Mouse (Mus musculus) embryonic facial prominence, embryonic 10.5 days (tissue): ENCODE results near the gene Itpr3. TPM values are rescaled to one million over a fixed set of nuclear protein-coding genes. Genes with fewer than 3 reads are reported as not detected.

ENCODE experiments used
- DNase-seq: peaks from one replicate; pipeline ENCODE4 v3.0.0-alpha.2; 2017; ENCODE audit warnings: low spot score
- H3K27ac ChIP-seq: fragments of 300-500 bp; sonication (generic); replicated peaks from 2 replicates; pipeline ENCODE4 v1.5.1; 2016; ENCODE audit warnings: mild to moderate bottlenecking
- H3K27me3 ChIP-seq: fragments of 300-500 bp; sonication (generic); replicated peaks from 2 replicates; pipeline ENCODE4 v1.6.1; 2016; ENCODE audit warnings: low read depth, mild to moderate bottlenecking; ENCODE audit not compliant: poor library complexity, severe bottlenecking
- H3K36me3 ChIP-seq: fragments of 300-500 bp; sonication (generic); replicated peaks from 2 replicates; pipeline ENCODE4 v1.6.1; 2016; ENCODE audit warnings: mild to moderate bottlenecking, moderate library complexity
- H3K4me1 ChIP-seq: fragments of 300-500 bp; sonication (generic); 2 replicates; pipeline ENCODE4 v1.6.1; 2016
- H3K4me3 ChIP-seq: fragments of 300-500 bp; sonication (generic); 2 replicates; pipeline ENCODE4 v1.5.1; 2016; ENCODE audit warnings: mild to moderate bottlenecking, moderate library complexity
- H3K9me3 ChIP-seq: fragments of 300-500 bp; sonication (generic); 2 replicates; pipeline ENCODE4 v1.6.1; 2016; ENCODE audit warnings: mild to moderate bottlenecking
- WGBS: fragments of 180-500 bp; shearing (Covaris S2); methylation state at CpG from one replicate; pipeline ENCODE4 v1.1.7; 2016; 5-methylcytosine and 5-hydroxymethylcytosine counted together
- microRNA-seq: library from miRNA; unstranded; fragments of <30 nt; microRNA quantifications from one replicate; pipeline ENCODE4, GENCODE M21; 2017
- polyA plus RNA-seq: library from polyadenylated mRNA; unstranded; fragments of >200 nt; fragmentation: Nextera tagmentation; extraction: Ambion mirVana; gene quantifications from 2 replicates; pipeline ENCODE4 v1.2.1, GENCODE M21; 2016

Gene Itpr3
- polyA plus RNA-seq, 1 experiment from 2014 or later = 4.0 TPM

DNA sequence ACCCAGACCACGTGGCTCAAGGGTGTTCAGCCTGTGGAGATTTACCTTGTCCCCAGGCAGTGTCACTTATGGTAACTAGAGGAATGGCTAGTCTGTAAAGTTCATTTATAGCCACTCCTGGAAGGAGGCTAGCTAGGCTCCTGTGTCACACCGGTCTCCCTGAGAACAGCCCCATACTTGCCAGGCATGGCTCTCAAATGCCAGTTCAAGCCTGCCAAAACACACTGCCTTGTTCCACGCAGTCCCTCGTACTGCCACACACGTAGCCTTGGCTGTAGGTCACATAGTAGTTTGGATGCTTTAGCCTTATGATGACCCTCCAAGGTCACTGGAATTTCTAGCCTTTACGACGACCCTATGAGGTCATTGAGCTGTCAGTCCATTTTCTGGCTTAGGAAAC is 102.1 kb downstream of the Itpr3 start:
- H3K27me3 ChIP-seq = peaks cover 9% of the 10 kb centered on the region; the same call in 1 of the 2 replicates
- H3K4me1 ChIP-seq = peaks cover 26% of the 10 kb centered on the region
- no peak overlapping the region for H3K4me3 ChIP-seq
- WGBS = 67% methylated on average over 7 of the region's 7 CpGs
- no peak overlapping the region for H3K27ac ChIP-seq
- DNase-seq = no peak
- H3K9me3 ChIP-seq = no peaks in the 10 kb centered on the region
- no peaks in the 10 kb centered on the region for H3K36me3 ChIP-seq

DNA sequence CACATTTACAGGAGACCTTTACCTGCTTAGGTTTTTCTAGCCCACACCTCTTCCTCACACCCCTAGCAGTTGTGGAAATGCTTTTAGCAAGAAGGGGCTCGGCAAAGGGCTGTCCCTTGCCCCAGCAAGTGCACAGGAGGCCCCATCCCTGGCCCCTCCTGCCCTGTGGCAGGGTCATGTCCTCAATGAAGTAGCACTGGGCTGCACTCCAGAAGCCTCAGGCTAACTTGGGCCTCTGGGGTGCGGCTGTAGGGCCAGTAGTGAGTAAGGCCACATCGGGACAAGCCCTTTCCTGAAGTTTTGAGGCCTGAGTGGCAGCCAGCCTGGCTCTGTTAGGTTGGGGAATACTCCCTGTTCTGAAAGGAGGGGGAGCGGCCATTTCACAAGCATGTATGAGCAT is 103.8 kb downstream of the Itpr3 start:
- no peak overlapping the region for H3K27ac ChIP-seq
- H3K27me3 ChIP-seq = peaks cover 3% of the 10 kb centered on the region; the same call in 1 of the 2 replicates
- no peaks in the 10 kb centered on the region for H3K9me3 ChIP-seq
- H3K36me3 ChIP-seq = no peaks in the 10 kb centered on the region
- peaks cover 11% of the 10 kb centered on the region for H3K4me1 ChIP-seq
- 66% methylated on average over 4 of the region's 4 CpGs for WGBS
- no peak for DNase-seq
- no peak overlapping the region for H3K4me3 ChIP-seq

DNA sequence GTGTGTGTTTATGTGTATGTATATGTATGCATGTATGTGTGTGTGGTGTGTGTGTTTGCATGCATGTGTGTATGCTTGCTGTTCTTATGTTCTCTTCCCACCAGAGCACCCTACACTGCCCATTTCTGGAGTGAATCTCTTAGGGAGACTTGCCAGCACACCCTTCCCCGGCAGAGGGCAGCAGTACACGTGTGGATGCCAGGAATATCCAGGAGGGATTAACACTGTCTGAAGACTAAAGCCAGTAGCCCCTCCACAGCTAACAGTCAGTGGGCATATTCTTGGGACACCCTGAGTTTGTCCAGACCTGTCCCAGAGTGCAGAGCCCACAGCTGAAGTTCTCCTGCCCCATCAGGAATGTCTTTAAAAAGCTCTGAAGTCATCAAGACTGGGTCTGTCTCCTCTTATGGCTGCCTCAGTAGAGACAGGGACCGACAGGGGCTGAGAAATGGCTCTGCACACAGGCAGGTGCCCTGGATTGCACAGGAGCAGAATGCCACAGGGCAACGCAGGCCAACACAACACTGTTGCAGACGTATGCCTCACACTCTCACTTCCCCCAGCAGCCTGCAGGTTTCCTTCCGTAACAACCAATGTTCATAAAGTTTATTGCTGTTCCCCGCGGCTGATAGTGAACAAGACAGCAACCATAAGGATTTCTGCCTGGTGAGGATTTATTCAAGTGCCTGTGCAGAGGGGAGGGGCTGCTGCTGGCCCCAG is 108.1 kb downstream of the Itpr3 start:
- DNase-seq = peak; percentile 53
- no peak overlapping the region for H3K27ac ChIP-seq

GRCm38 (mm10) chr17:27166901-27167300 is 109.8 kb downstream of the Itpr3 start:
- Histone ChIP-seq H3K4me1 (peaks cover 27% of the 10 kb centered on the region), H3K9me3 (no peaks in the 10 kb centered on the region), H3K27me3 (0 out of 2 replicates have a peak, but pooled peaks cover 5% of the 10 kb centered on the region), H3K4me3 (no peak overlapping the region), H3K27ac (no peak overlapping the region), H3K36me3 (no peaks in the 10 kb centered on the region)
- DNase-seq = no peak
- 75% methylated on average over 6 of the region's 6 CpGs for WGBS

More for the DNA sequence above, 108.1 kb downstream of the Itpr3 start:
- WGBS = 68% methylated on average over 8 of the region's 8 CpGs
- Histone ChIP-seq H3K9me3 (no peaks in the 10 kb centered on the region), H3K4me1 (peaks cover 21% of the 10 kb centered on the region), H3K27me3 (no peaks in the 10 kb centered on the region; the same call in 1 of the 2 replicates), H3K4me3 (no peak overlapping the region), H3K36me3 (no peaks in the 10 kb centered on the region)

DNA sequence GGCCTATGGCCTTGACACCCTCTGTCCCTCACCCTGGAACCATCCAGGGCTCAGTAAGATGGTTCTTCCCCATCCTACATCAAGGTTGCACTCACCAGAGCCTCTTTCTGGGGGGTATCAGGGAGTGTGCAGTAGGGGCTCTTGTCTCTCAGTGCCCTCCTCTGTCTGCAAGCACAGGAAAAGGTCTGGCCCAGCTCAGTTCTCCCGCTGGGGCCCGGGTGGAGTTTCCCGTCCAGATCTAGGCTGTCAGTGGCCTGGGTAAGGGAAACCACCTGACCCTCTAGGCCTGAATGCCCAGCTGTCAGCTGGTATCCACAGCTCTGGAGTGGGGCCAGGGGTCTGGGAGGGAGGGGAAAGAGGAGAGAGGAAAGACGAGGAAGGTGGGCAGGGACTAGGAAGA is 110.4 kb downstream of the Itpr3 start, which contains the start of gene Ip6k3:
TSS of gene Ip6k3 (minus strand) at position 251 of the 400 bp plus-strand sequence.
- Histone ChIP-seq H3K4me3 (no peak within 1 kb of the TSS), H3K9me3 (no peaks in the 10 kb centered on the region), H3K27me3 (0 out of 2 replicates have a peak, but pooled peaks cover 5% of the 10 kb centered on the region), H3K36me3 (no peaks in the 10 kb centered on the region), H3K27ac (0 out of 2 replicates have a peak within 1 kb of the TSS, but pooled peaks have one; percentile 19), H3K4me1 (peaks cover 27% of the 10 kb centered on the region)
- DNase-seq = no peak
- 64% methylated on average over 4 of the region's 4 CpGs for WGBS

DNA sequence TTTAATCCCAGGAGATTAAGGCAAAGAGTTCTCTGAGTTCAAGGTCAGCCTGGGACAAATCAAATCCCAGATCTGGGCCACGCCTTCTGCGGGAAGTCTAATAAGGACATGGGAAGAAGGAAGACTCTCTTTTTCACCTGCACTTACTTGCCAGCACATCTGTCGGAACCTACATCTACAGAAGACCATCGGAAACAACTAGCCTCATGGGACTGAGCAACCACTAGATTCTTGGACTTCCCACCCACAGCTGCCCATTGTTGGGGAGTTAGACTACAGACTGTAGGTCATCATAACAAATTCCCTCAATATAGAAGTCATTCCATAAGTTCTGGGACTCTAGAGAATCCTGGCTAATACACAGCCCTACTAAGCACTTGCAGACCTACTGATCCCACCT is 111.5 kb downstream of the Itpr3 start:
- Histone ChIP-seq H3K27ac (no peak overlapping the region), H3K9me3 (no peaks in the 10 kb centered on the region), H3K36me3 (no peaks in the 10 kb centered on the region), H3K27me3 (0 out of 2 replicates have a peak, but pooled peaks cover 5% of the 10 kb centered on the region), H3K4me1 (peaks cover 27% of the 10 kb centered on the region), H3K4me3 (no peak overlapping the region)
- no peak for DNase-seq
- 93% methylated on average over 4 of the region's 4 CpGs for WGBS

DNA sequence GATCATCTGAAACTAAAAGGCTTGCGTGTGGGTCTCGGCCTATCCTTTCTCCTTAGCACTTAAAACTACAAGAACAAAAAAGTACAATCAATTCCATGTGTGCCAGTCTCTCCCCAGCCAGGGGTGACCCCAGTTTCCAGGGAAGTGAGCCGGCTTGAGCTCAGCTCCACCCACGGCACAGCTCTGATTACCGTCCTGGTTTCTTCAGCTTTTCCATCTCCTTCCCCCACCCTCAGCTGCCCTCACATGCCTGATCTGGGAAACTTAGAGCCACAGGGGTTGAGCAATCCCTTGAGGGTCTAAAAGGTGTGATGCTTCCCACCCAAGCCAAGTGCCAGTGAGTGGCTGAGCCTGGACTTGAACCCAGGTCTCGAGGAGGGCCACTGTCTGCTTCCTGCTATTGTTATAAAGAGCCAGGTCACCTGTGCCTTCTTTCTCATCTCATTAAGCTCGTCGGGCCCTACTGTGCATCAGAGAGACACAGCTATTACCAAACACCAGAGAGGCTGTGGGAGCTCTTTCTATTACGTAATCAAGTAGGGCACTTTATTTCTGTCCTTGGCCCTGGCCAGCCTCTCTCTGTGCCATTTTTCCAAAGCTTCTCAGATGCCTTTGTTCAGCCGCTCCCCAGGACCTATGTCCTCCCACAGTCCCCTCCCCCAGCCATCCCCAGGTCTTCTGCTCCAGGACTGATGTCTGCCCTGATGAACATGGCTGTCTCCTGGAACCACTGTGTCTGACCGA is 113.0 kb downstream of the Itpr3 start:
- H3K4me3 ChIP-seq = no peak overlapping the region
- 61% methylated on average over 11 of the region's 11 CpGs for WGBS
- no peaks in the 10 kb centered on the region for H3K9me3 ChIP-seq
- DNase-seq = peak; percentile 60
- peak overlapping the region; percentile 84 for H3K27ac ChIP-seq
- H3K27me3 ChIP-seq = 0 out of 2 replicates have a peak, but pooled peaks cover 5% of the 10 kb centered on the region
- H3K36me3 ChIP-seq = no peaks in the 10 kb centered on the region
- peaks cover 29% of the 10 kb centered on the region for H3K4me1 ChIP-seq

- DNase-seq = no peak
- peaks cover 39% of the 10 kb centered on the region for H3K4me1 ChIP-seq
- 0 out of 2 replicates have a peak, but pooled peaks cover 5% of the 10 kb centered on the region for H3K27me3 ChIP-seq
- no peaks in the 10 kb centered on the region for H3K9me3 ChIP-seq
- H3K27ac ChIP-seq = 0 out of 2 replicates have a peak overlapping the region, but pooled peaks have one; percentile 84
- no peaks in the 10 kb centered on the region for H3K36me3 ChIP-seq
- no peak overlapping the region for H3K4me3 ChIP-seq
- 73% methylated on average over 5 of the region's 5 CpGs for WGBS
These were observed 114.0 kb downstream of the Itpr3 start for GRCm38 (mm10) chr17:27171121-27171520.

Small RNAs within 50 kb of the gene (microRNA-seq; reads per million reads assigned to microRNA genes)
- not detected for gene Mir7677

Other genes starting within 250 kb of the Itpr3 start
- 0.48 and 0.75 TPM in 2 replicates for gene Nkx2-5, start 212.3 kb upstream of the Itpr3 start, polyA plus RNA-seq
- gene Kifc5b, start 140.2 kb upstream of the Itpr3 start, polyA plus RNA-seq = 11.6 and 12.1 TPM in 2 replicates
- gene Phf1, start 124.3 kb upstream of the Itpr3 start, polyA plus RNA-seq = 3.8 and 4.7 TPM in 2 replicates
- 176 and 182 TPM in 2 replicates for gene Cuta, start 117.7 kb upstream of the Itpr3 start, polyA plus RNA-seq
- gene Syngap1, start 116.1 kb upstream of the Itpr3 start, polyA plus RNA-seq = 1.4 and 1.6 TPM in 2 replicates
- 20.1 and 20.6 TPM in 2 replicates for gene Zbtb9, start 84.1 kb upstream of the Itpr3 start, polyA plus RNA-seq
- gene Bak1, start 28.3 kb upstream of the Itpr3 start, polyA plus RNA-seq = 2.8 and 3.3 TPM in 2 replicates
- gene Uqcc2, start 76.6 kb downstream of the Itpr3 start, polyA plus RNA-seq = 407 and 410 TPM in 2 replicates
- not detected in 2 replicates for gene Ip6k3, start 110.5 kb downstream of the Itpr3 start, polyA plus RNA-seq
- 18.8 and 20.0 TPM in 2 replicates for gene Lemd2, start 147.2 kb downstream of the Itpr3 start, polyA plus RNA-seq